Mouse (Mus musculus) cerebellum, adult 2 months (tissue): ENCODE data around the gene Klhl11. TPM values are rescaled to one million over a fixed set of nuclear protein-coding genes. Genes with fewer than 3 reads are reported as not detected.

Experiments used
- DNase-seq, 2 experiments: peaks; one replicate each; pipeline ENCODE4 v3.0.0; 2021
- H3K27ac ChIP-seq: fragments of 200-500 bp; 2 replicates; pipeline ENCODE4 v1.5.1; 2012; ENCODE audit warnings: low read length, control low read depth, inconsistent platforms; ENCODE audit not compliant: insufficient read depth
- H3K27me3 ChIP-seq: fragments of 200-500 bp; 2 replicates; pipeline ENCODE4 v1.6.1; 2012; ENCODE audit warnings: inconsistent platforms, mild to moderate bottlenecking, low read length, moderate library complexity; ENCODE audit not compliant: control insufficient read depth, insufficient read depth
- H3K4me1 ChIP-seq: fragments of 200-500 bp; 2 replicates; pipeline ENCODE4 v1.6.1; 2011; ENCODE audit warnings: low read length; ENCODE audit not compliant: control insufficient read depth, insufficient read depth
- H3K4me3 ChIP-seq: fragments of 200-500 bp; replicated peaks from 2 replicates; pipeline ENCODE3; 2011; ENCODE audit warnings: mild to moderate bottlenecking, low read depth, low read length, control low read depth; ENCODE audit not compliant: insufficient read depth
- CTCF ChIP-seq: fragments of 200-500 bp; IDR thresholded peaks from 2 replicates; pipeline ENCODE4 v1.5.1; 2011; ENCODE audit warnings: low read depth, mild to moderate bottlenecking, control low read depth, low read length, moderate library complexity, borderline replicate concordance; ENCODE audit not compliant: insufficient read depth
- POLR2A ChIP-seq: fragments of 200-500 bp; IDR thresholded peaks from 2 replicates; pipeline ENCODE4 v1.6.1; 2011; ENCODE audit warnings: low read length, control low read depth, borderline replicate concordance; ENCODE audit not compliant: insufficient read depth
- WGBS: fragments of 180-500 bp; shearing (Covaris S2); methylation state at CpG from one replicate; pipeline ENCODE4 v1.1.7; 2018; 5-methylcytosine and 5-hydroxymethylcytosine counted together
- polyA plus RNA-seq: library from polyadenylated mRNA; depleted of rRNA; stranded (reverse); fragments of >200 nt; gene quantifications from 2 replicates; pipeline ENCODE4 v1.2.3, GENCODE M21; 2012; rRNA removed

The Klhl11 gene
- polyA plus RNA-seq, 1 experiment: 16.1 TPM

DNA sequence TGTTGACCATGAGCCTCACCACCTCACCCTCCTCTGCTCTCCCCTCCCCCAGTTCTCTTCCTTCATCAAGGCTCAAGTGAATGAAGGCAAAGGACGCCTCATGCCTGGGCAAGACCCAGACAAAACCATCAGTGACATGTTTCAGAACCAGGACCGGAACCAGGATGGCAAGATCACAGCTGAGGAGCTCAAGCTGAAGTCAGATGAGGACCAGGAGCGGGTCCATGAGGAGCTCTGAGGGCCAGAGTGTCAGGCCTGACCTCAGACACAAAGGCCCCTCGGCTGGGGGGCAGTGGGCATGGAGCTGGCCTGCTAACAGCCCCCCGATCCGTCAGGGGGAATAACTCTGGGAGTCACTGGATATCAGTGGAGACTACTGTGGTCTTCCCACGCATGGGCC, 48.7 kb downstream of the Klhl11 start:
- Histone ChIP-seq H3K27ac (no peak overlapping the region), H3K4me1 (peaks cover 8% of the 10 kb centered on the region; the same call in 1 of the 2 replicates), H3K27me3 (no peaks in the 10 kb centered on the region), H3K4me3 (no peak overlapping the region)
- no peak for DNase-seq
- no peak for TF ChIP-seq POLR2A
- no peak for TF ChIP-seq CTCF
- 91% methylated on average over 7 of the region's 7 CpGs for WGBS

- H3K27me3 ChIP-seq: no peaks in the 10 kb centered on the region
- no peak overlapping the region for H3K27ac ChIP-seq
- no peak overlapping the region for H3K4me3 ChIP-seq
- DNase-seq: no peak
- 37% methylated on average over 8 of the region's 8 CpGs for WGBS
- H3K4me1 ChIP-seq: peaks cover 2% of the 10 kb centered on the region; the same call in 1 of the 2 replicates
- TF ChIP-seq CTCF: no peak
These were observed 51.0 kb downstream of the Klhl11 start for GRCm38 (mm10) chr11:100421537-100421936.

GRCm38 (mm10) chr11:100414914-100415822, 57.4 kb downstream of the Klhl11 start, which contains the start of gene Fkbp10:
Gene Fkbp10, plus strand, starts transcription at chr11:100415697.
- 7% methylated on average over 30 of the region's 31 CpGs for WGBS
- peaks cover 9% of the 10 kb centered on the region; the same call in 1 of the 2 replicates for H3K4me1 ChIP-seq
- peak within 1 kb of the TSS; percentile 52 for H3K4me3 ChIP-seq
- no peak within 1 kb of the TSS for H3K27ac ChIP-seq
- TF ChIP-seq CTCF (no peak), POLR2A (no peak)
- no peak for DNase-seq
- no peaks in the 10 kb centered on the region for H3K27me3 ChIP-seq

DNA sequence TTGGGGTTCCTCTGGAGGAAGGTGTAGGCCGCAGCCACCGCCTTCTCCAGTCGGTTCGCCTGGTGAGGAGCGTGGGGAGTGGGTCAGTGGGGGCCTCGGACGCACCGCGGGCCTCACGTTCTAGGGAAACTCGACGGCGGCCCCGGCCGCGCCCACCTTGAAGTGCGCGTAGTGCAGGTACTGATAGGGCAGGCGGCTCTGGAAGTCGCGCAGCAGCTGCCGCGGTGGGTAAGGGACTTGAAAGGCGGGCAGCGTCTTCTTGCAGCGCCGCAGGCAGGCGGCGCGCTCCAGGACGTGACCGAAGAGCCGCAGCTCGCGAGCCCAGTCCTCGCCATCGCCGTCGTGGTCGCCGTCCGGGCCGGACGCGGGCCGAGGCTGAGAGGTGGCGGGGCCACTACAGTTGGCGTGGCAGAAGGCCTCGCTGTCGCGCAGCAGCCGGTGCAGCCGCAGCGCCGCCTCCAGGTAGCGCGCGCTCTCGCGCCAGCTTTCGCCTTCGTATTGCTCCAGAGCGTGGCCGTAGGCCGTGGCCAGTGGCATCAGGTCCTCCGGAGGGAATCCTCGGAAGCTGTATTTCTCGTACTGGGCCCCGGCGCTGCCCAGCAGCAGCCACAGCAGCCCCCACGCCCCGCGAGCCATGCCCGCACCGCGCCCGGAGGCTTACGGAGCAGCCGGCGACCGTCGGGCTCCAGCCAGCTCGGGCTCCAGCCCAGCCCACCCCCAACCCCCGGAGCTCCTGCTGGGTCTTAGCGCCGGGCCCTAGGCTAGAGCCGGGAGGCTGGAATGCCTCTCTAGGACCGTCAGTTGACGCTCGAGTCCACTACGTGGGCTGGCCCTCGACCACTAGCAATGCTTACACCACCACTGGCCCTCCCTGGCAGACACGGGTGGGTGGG, 58.3 kb downstream of the Klhl11 start, which contains the start of gene P3h4:
P3h4 (minus strand) TSS at position 816 of the 893 bp plus-strand sequence.
- 4% methylated on average over 92 of the region's 93 CpGs for WGBS
- Histone ChIP-seq H3K27me3 (no peaks in the 10 kb centered on the region), H3K27ac (no peak within 1 kb of the TSS), H3K4me3 (peak within 1 kb of the TSS; percentile 52), H3K4me1 (peaks cover 16% of the 10 kb centered on the region)
- peak; percentile 88 to 90 for DNase-seq
- TF ChIP-seq POLR2A (no peak), CTCF (peak; percentile 71)

DNA sequence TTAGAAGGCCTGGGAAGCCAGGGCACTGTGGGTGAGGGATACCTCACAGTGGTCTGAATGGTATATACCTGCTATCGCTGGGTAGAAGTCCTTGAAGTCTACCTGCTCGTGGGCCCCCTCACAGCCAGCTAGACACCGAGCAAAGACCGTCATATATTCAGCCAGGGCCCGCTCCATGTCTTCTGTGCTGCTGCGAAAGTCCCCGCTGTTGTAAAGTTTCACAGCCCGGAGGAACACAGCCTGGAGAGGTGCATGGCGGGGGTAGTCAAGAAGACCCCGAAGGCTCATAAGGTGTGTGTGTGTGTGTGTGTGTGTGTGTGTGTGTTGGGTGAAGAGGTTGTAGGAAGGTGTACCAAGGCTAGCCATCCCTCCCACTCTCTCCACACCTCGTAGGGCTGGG, 59.0 kb downstream of the Klhl11 start:
- DNase-seq: no peak
- 89% methylated on average over 11 of the region's 11 CpGs for WGBS
- Histone ChIP-seq H3K27ac (no peak overlapping the region), H3K27me3 (no peaks in the 10 kb centered on the region), H3K4me1 (peaks cover 23% of the 10 kb centered on the region), H3K4me3 (peak overlapping the region; percentile 52)
- no peak for TF ChIP-seq POLR2A
- no peak for TF ChIP-seq CTCF

Other genes with a start within 250 kb of the Klhl11 start
- not detected in 2 replicates for gene Krt16, start 223.8 kb downstream of the Klhl11 start, polyA plus RNA-seq
- gene Krt17, start 211.7 kb downstream of the Klhl11 start, polyA plus RNA-seq: 0.11 and 0.16 TPM in 2 replicates
- gene Krt42, start 202.9 kb downstream of the Klhl11 start, polyA plus RNA-seq: not detected in 2 replicates
- gene Eif1, start 152.9 kb downstream of the Klhl11 start, polyA plus RNA-seq: 430 and 502 TPM in 2 replicates
- gene Gast, start 138.3 kb downstream of the Klhl11 start, polyA plus RNA-seq: not detected in 2 replicates
- 105 and 107 TPM in 2 replicates for gene Hap1, start 116.6 kb downstream of the Klhl11 start, polyA plus RNA-seq
- 127 and 162 TPM in 2 replicates for gene Jup, start 75.0 kb downstream of the Klhl11 start, polyA plus RNA-seq
- gene P3h4, start 57.9 kb downstream of the Klhl11 start, polyA plus RNA-seq: 17.6 and 19.6 TPM in 2 replicates
- 8.0 and 8.6 TPM in 2 replicates for gene Fkbp10, start 57.0 kb downstream of the Klhl11 start, polyA plus RNA-seq
- gene Nt5c3b, start 30.9 kb downstream of the Klhl11 start, polyA plus RNA-seq: 79.9 and 85.7 TPM in 2 replicates
- 0.46 and 0.49 TPM in 2 replicates for gene Klhl10, start 30.8 kb downstream of the Klhl11 start, polyA plus RNA-seq
- 155 and 156 TPM in 2 replicates for gene Acly, start 55.3 kb upstream of the Klhl11 start, polyA plus RNA-seq
- gene Ttc25, start 72.9 kb upstream of the Klhl11 start, polyA plus RNA-seq: 0.86 and 0.92 TPM in 2 replicates
- 547 and 616 TPM in 2 replicates for gene Cnp, start 102.2 kb upstream of the Klhl11 start, polyA plus RNA-seq
- 27.5 and 27.6 TPM in 2 replicates for gene Nkiras2, start 146.5 kb upstream of the Klhl11 start, polyA plus RNA-seq
- 157 and 177 TPM in 2 replicates for gene Dnajc7, start 147.4 kb upstream of the Klhl11 start, polyA plus RNA-seq
- 56.5 and 75.2 TPM in 2 replicates for gene Zfp385c, start 219.7 kb upstream of the Klhl11 start, polyA plus RNA-seq
- gene Dhx58, start 231.5 kb upstream of the Klhl11 start, polyA plus RNA-seq: 3.6 and 5.1 TPM in 2 replicates
- gene Kat2a, start 239.7 kb upstream of the Klhl11 start, polyA plus RNA-seq: 55.2 and 56.4 TPM in 2 replicates
- gene Hspb9, start 241.1 kb upstream of the Klhl11 start, polyA plus RNA-seq: not detected in 2 replicates